Mouse (Mus musculus) kidney, postnatal 0 days (tissue): ENCODE results near the gene Cdkn1a. TPM values are rescaled to one million over a fixed set of nuclear protein-coding genes. Genes with fewer than 3 reads are reported as not detected.
"Not testable (repeated sequence)": the region's sequence is repeated elsewhere in the genome, so short reads cannot be mapped to it uniquely, and the experiment has no call there.

Experiments
- ATAC-seq: fragments of 200-750 bp; cut with Nextera tagmentation; replicated peaks from 2 replicates; pipeline ENCODE4 v1.8.0; 2017; ENCODE audit warnings: low read depth, moderate number of reproducible peaks, moderate TSS enrichment, moderate library complexity; ENCODE audit not compliant: low FRiP score
- DNase-seq: peaks from one replicate; pipeline ENCODE4 v3.0.0-alpha.2; 2016; ENCODE audit warnings: low spot score
- H3K27ac ChIP-seq: fragments of 300-500 bp; sonication (generic); 2 replicates; pipeline ENCODE4 v1.5.1; 2014; ENCODE audit warnings: mild to moderate bottlenecking
- H3K27me3 ChIP-seq: fragments of 300-500 bp; sonication (generic); 2 replicates; pipeline ENCODE4 v1.6.1; 2014; ENCODE audit warnings: low read length, mixed read lengths; ENCODE audit not compliant: insufficient read depth
- H3K36me3 ChIP-seq: fragments of 300-500 bp; sonication (generic); 2 replicates; pipeline ENCODE4 v1.6.1; 2014; ENCODE audit warnings: low read length, mixed read lengths; ENCODE audit not compliant: insufficient read depth
- H3K4me1 ChIP-seq: fragments of 300-500 bp; sonication (generic); replicated peaks from 2 replicates; pipeline ENCODE4 v1.6.1; 2014; ENCODE audit warnings: antibody characterized with exemption, low read length, mixed read lengths; ENCODE audit not compliant: insufficient read depth
- H3K4me2 ChIP-seq: fragments of 300-500 bp; sonication (generic); 2 replicates; pipeline ENCODE4 v1.6.1; 2014; ENCODE audit warnings: mild to moderate bottlenecking, low read length, moderate library complexity, mixed read lengths
- H3K4me3 ChIP-seq: fragments of 300-500 bp; sonication (generic); replicated peaks from 2 replicates; pipeline ENCODE4 v1.5.1; 2014; ENCODE audit warnings: low read depth, low read length
- H3K9ac ChIP-seq: fragments of 300-500 bp; sonication (generic); 2 replicates; pipeline ENCODE4 v1.6.1; 2014; ENCODE audit warnings: low read depth, low read length
- H3K9me3 ChIP-seq: fragments of 300-500 bp; sonication (generic); replicated peaks from 2 replicates; pipeline ENCODE4 v1.6.1; 2016; ENCODE audit warnings: low read length, inconsistent platforms, mixed read lengths
- CTCF ChIP-seq: IDR thresholded peaks from 2 replicates; pipeline ENCODE4 v1.5.1; 2016; ENCODE audit warnings: antibody characterized with exemption, low read depth, mild to moderate bottlenecking, moderate library complexity
- WGBS: fragments of 180-500 bp; shearing (Covaris S2); extraction: QIAGEN DNeasy Blood & Tissue Kit; methylation state at CpG from one replicate; pipeline ENCODE4 v1.1.7; 2014; 5-methylcytosine and 5-hydroxymethylcytosine counted together
- polyA plus RNA-seq: library from polyadenylated mRNA; unstranded; fragments of >200 nt; fragmentation: Nextera tagmentation; extraction: Ambion mirVana; gene quantifications from 2 replicates; pipeline ENCODE4 v1.2.1, GENCODE M21; 2015

Gene Cdkn1a
- polyA plus RNA-seq, 1 experiment from 2014 or later = 125 TPM

DNA sequence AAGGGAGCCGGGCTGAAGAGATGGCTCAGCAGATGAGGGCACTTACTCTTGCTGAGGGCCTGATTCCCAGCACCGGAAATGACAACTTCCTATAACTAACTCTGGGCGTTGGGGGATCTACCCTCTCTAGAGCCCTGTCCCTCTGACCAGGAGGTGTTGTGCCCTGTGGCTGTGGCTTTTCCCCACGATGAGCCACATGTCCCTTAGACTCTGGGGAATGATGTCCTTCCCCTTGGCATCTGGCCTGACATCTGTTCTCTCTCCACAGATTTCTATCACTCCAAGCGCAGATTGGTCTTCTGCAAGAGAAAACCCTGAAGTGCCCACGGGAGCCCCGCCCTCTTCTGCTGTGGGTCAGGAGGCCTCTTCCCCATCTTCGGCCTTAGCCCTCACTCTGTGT, 8.3 kb downstream of the Cdkn1a start:
- no peak overlapping the region for H3K4me3 ChIP-seq
- no peak overlapping the region for H3K9ac ChIP-seq
- H3K4me2 ChIP-seq = no peak overlapping the region
- no peaks in the 10 kb centered on the region for H3K9me3 ChIP-seq
- H3K36me3 ChIP-seq = no peaks in the 10 kb centered on the region
- H3K27me3 ChIP-seq = 0 out of 2 replicates have a peak, but pooled peaks cover 2% of the 10 kb centered on the region
- DNase-seq (no peak), ATAC-seq (no peak)
- 87% methylated on average over 8 of the region's 8 CpGs for WGBS
- no peak for TF ChIP-seq CTCF
- 0 out of 2 replicates have a peak, but pooled peaks cover under 1% of the 10 kb centered on the region for H3K4me1 ChIP-seq
- no peak overlapping the region for H3K27ac ChIP-seq

DNA sequence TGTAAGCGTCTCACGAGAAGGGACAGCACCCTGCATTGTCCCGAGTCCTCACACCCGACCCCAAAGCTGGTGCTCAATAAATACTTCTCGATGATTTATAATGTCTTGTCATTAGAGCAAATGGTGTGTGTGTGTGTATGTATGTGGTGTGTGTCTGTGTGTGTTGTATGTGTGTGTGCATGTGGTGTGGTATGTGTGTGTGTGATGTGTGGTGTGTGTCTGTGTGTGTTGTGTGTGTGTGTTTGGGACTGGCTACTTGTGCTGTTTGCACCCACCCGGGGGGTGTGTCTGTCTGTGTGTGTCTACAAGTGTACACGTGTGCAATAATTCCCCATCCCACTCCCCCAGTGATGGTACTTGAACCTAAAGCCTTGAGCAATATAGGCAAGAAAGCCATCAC, 9.9 kb downstream of the Cdkn1a start:
- Histone ChIP-seq H3K4me1 (no peaks in the 10 kb centered on the region), H3K4me3 (no peak overlapping the region), H3K9me3 (no peaks in the 10 kb centered on the region), H3K36me3 (no peaks in the 10 kb centered on the region), H3K27ac (no peak overlapping the region), H3K4me2 (no peak overlapping the region), H3K9ac (no peak overlapping the region), H3K27me3 (no peaks in the 10 kb centered on the region)
- TF ChIP-seq CTCF = no peak
- DNase-seq = no peak
- 92% methylated on average over 7 of the region's 7 CpGs for WGBS
- no peak for ATAC-seq

DNA sequence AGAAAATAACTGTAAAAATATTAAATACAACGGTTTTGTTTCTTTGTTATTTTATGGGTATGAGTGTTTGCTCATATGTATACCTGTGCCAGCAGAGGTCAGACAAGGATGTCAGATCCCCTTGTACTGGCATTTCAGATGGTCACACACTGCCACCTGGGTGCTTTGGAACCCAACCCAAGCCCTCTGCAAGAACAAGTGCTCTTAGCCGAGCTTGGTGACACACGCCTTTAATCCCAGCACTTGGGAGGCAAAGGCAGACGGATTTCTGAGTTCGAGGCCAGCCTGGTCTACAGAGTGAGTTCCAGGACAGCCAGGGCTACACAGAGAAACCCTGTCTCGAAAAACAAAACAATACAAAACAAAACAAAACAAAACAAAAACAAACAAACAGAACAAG, 19.6 kb downstream of the Cdkn1a start:
- not testable (repeated sequence) for H3K27me3 ChIP-seq, DNase-seq, H3K4me3 ChIP-seq, H3K36me3 ChIP-seq, H3K27ac ChIP-seq, H3K9me3 ChIP-seq, H3K4me2 ChIP-seq, ATAC-seq, H3K4me1 ChIP-seq, H3K9ac ChIP-seq
- 85% methylated on average over 6 of the region's 6 CpGs for WGBS

DNA sequence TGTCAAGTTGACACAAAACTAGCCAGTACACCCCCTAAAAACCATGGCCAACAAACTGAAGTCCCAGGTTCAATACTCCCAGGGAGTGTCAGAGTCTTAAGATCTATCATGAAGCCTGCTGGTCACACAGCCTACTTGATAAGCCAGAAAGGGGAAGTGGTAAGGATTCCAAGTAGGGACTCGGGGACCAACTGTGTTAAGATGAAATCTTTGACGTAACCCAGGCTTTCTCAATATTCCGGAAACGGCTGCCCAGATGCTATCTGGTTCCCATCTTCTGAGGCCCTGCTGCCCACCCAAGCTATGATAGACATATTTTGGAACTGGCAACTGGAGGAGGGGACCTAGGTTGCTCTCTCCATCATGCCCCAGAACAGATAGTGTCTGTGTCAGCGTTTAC, 20.6 kb downstream of the Cdkn1a start:
- H3K27ac ChIP-seq = no peak overlapping the region
- no peaks in the 10 kb centered on the region for H3K9me3 ChIP-seq
- TF ChIP-seq CTCF = no peak

DNA sequence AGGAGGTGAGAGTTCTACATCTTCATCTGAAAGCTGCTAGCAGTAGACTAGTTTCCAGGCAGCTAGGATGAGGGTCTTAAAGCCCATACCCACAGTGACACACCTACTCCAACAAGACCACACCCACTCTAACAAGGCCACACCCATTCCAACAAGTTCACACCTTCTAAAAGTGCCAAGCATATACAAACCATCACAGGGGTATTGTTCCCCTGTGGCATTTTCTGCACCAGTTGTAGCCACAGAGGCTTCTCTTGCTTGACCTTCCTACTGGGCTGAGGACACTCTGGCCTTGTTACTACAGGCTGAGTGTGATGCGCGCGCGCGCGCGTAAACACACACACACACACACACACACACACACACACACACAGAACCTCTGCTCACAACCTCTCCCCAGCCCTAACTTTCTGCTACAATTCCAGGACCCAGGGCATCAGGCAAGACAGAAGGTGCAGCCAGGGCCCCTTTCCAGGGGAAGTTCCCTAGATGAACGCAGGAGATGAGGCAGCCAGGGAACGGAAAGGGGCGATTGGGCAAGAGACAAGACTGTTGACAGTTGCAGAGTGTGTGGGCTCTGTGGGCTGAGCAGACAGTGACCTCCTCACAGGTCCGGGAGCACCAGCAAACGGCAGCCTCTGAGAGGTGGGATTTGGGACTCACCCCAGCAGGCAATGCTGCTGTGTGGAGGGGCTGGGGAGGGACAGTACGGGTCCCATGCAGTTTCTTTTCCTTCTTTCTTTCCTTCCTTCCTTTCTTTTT, 23.0 kb downstream of the Cdkn1a start, which contains the start of gene Rab44:
TSS of gene Rab44 (plus strand) at position 555 of the 762 bp plus-strand sequence.
- no peak within 1 kb of the TSS for H3K4me2 ChIP-seq
- WGBS = 89% methylated on average over 13 of the region's 13 CpGs
- no peaks in the 10 kb centered on the region for H3K9me3 ChIP-seq
- H3K27ac ChIP-seq = no peak within 1 kb of the TSS
- no peak for ATAC-seq
- no peaks in the 10 kb centered on the region for H3K4me1 ChIP-seq
- TF ChIP-seq CTCF = no peak
- no peak for DNase-seq
- no peak within 1 kb of the TSS for H3K9ac ChIP-seq
- H3K36me3 ChIP-seq = no peaks in the 10 kb centered on the region
- H3K4me3 ChIP-seq = no peak within 1 kb of the TSS
- no peaks in the 10 kb centered on the region for H3K27me3 ChIP-seq

More for the DNA sequence above, 20.6 kb downstream of the Cdkn1a start:
- Histone ChIP-seq H3K4me2 (no peak overlapping the region), H3K27me3 (no peaks in the 10 kb centered on the region), H3K36me3 (no peaks in the 10 kb centered on the region), H3K4me1 (no peaks in the 10 kb centered on the region), H3K4me3 (no peak overlapping the region), H3K9ac (no peak overlapping the region)
- no peak for ATAC-seq
- no peak for DNase-seq
- WGBS = 87% methylated on average over 5 of the region's 5 CpGs

DNA sequence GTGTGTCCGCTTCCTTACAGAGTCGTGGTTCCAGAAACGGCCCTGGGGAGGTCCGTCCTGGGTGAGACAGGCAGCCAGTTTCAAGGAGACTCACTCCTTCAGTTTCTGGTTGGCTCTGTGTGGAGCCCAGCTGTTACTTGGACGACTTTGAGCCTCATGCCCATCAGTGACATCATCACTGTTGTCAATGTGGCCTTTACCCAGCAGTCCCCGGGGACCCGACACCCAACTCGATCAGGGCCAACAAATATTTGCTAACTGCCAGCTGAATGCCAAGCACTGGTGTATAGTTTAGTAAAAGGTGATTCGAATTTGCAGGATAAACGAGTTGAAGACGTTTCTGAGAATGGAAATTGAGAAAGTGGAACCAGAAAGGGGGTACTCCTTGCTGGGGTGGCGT, 25.2 kb downstream of the Cdkn1a start:
- no peaks in the 10 kb centered on the region for H3K4me1 ChIP-seq
- ATAC-seq (no peak), DNase-seq (no peak)
- H3K36me3 ChIP-seq = no peaks in the 10 kb centered on the region
- no peak overlapping the region for H3K9ac ChIP-seq
- TF ChIP-seq CTCF = no peak
- no peak overlapping the region for H3K4me3 ChIP-seq
- 76% methylated on average over 12 of the region's 12 CpGs for WGBS
- H3K9me3 ChIP-seq = no peaks in the 10 kb centered on the region
- no peak overlapping the region for H3K27ac ChIP-seq
- H3K27me3 ChIP-seq = no peaks in the 10 kb centered on the region
- H3K4me2 ChIP-seq = no peak overlapping the region
